Mouse (Mus musculus) heart, embryonic 13.5 days (tissue): ENCODE results near the gene Tcap. TPM values are rescaled to one million over a fixed set of nuclear protein-coding genes. Genes with fewer than 3 reads are reported as not detected.

Source experiments
- ATAC-seq: fragments of 200-750 bp; cut with Nextera tagmentation; 2 replicates; pipeline ENCODE4 v1.8.0; 2017; ENCODE audit warnings: moderate TSS enrichment; ENCODE audit not compliant: insufficient number of reproducible peaks, low FRiP score, low TSS enrichment; ENCODE audit errors: extremely low read depth
- H3K27ac ChIP-seq: fragments of 300-500 bp; sonication (generic); replicated peaks from 2 replicates; pipeline ENCODE4 v1.5.1; 2015; ENCODE audit warnings: moderate library complexity, mild to moderate bottlenecking, inconsistent platforms
- H3K27me3 ChIP-seq: fragments of 300-500 bp; sonication (generic); replicated peaks from 2 replicates; pipeline ENCODE4 v1.6.1; 2015; ENCODE audit warnings: mild to moderate bottlenecking, inconsistent platforms
- H3K36me3 ChIP-seq: fragments of 300-500 bp; sonication (generic); 2 replicates; pipeline ENCODE4 v1.6.1; 2015; ENCODE audit warnings: mild to moderate bottlenecking, inconsistent platforms
- H3K4me1 ChIP-seq: fragments of 300-500 bp; sonication (generic); 2 replicates; pipeline ENCODE4 v1.6.1; 2015; ENCODE audit warnings: inconsistent platforms
- H3K4me2 ChIP-seq: fragments of 300-500 bp; sonication (generic); 2 replicates; pipeline ENCODE4 v1.6.1; 2015; ENCODE audit warnings: inconsistent platforms, mild to moderate bottlenecking, moderate library complexity
- H3K4me3 ChIP-seq: fragments of 300-500 bp; sonication (generic); 2 replicates; pipeline ENCODE4 v1.5.1; 2015; ENCODE audit warnings: moderate library complexity, mild to moderate bottlenecking, inconsistent platforms
- H3K9ac ChIP-seq: fragments of 300-500 bp; sonication (generic); 2 replicates; pipeline ENCODE4 v1.6.1; 2015; ENCODE audit warnings: inconsistent platforms, mild to moderate bottlenecking, moderate library complexity
- H3K9me3 ChIP-seq: fragments of 300-500 bp; sonication (generic); 2 replicates; pipeline ENCODE4 v1.6.1; 2016; ENCODE audit warnings: inconsistent platforms
- WGBS: fragments of 180-500 bp; shearing (Covaris S2); methylation state at CpG from one replicate; pipeline ENCODE4 v1.1.7; 2015; ENCODE audit warnings: mixed read lengths; 5-methylcytosine and 5-hydroxymethylcytosine counted together
- polyA plus RNA-seq: library from polyadenylated mRNA; unstranded; fragments of >200 nt; fragmentation: Nextera tagmentation; extraction: Ambion mirVana; gene quantifications from 2 replicates; pipeline ENCODE4 v1.2.1, GENCODE M21; 2015

Gene Tcap
- polyA plus RNA-seq, 1 experiment from 2014 or later, result 159 TPM

GRCm38 (mm10) chr11:98414162-98414561 is 30.6 kb downstream of the Tcap start:
- Histone ChIP-seq H3K36me3 (peaks cover 19% of the 10 kb centered on the region), H3K27ac (peak overlapping the region; percentile 96), H3K4me1 (peaks cover 79% of the 10 kb centered on the region), H3K9ac (peak overlapping the region; percentile 93), H3K4me2 (peak overlapping the region; percentile 83), H3K9me3 (no peaks in the 10 kb centered on the region), H3K4me3 (peak overlapping the region; percentile 80), H3K27me3 (no peaks in the 10 kb centered on the region)
- 38% methylated on average over 2 of the region's 2 CpGs for WGBS
- ATAC-seq, result no peak

- Histone ChIP-seq H3K9me3 (no peaks in the 10 kb centered on the region), H3K4me3 (no peak overlapping the region), H3K27ac (no peak overlapping the region), H3K4me1 (peaks cover 69% of the 10 kb centered on the region), H3K9ac (peak overlapping the region; percentile 19; the same call in 1 of the 2 replicates), H3K36me3 (peaks cover 48% of the 10 kb centered on the region), H3K27me3 (no peaks in the 10 kb centered on the region), H3K4me2 (no peak overlapping the region)
- 94% methylated on average over 1 of the region's 1 CpGs for WGBS
- no peak for ATAC-seq
These were observed 33.5 kb downstream of the Tcap start for GRCm38 (mm10) chr11:98417074-98417473.

GRCm38 (mm10) chr11:98418273-98418672 is 34.7 kb downstream of the Tcap start:
- Histone ChIP-seq H3K4me3 (no peak overlapping the region), H3K4me1 (peaks cover 69% of the 10 kb centered on the region), H3K9ac (peak overlapping the region; percentile 9; the same call in 1 of the 2 replicates), H3K27ac (peak overlapping the region; percentile 25; the same call in 1 of the 2 replicates), H3K9me3 (no peaks in the 10 kb centered on the region), H3K27me3 (no peaks in the 10 kb centered on the region), H3K36me3 (peaks cover 60% of the 10 kb centered on the region), H3K4me2 (no peak overlapping the region)
- no peak for ATAC-seq
- 31% methylated on average over 6 of the region's 6 CpGs for WGBS

- Histone ChIP-seq H3K36me3 (peaks cover 67% of the 10 kb centered on the region), H3K4me2 (no peak overlapping the region), H3K27me3 (no peaks in the 10 kb centered on the region), H3K9me3 (no peaks in the 10 kb centered on the region), H3K4me3 (no peak overlapping the region), H3K27ac (peak overlapping the region; percentile 25), H3K4me1 (peaks cover 61% of the 10 kb centered on the region), H3K9ac (peak overlapping the region; percentile 9)
- no peak for ATAC-seq
- 76% methylated on average over 10 of the region's 10 CpGs for WGBS
These were observed 35.4 kb downstream of the Tcap start for GRCm38 (mm10) chr11:98418939-98419547.

- peaks cover 100% of the 10 kb centered on the region for H3K36me3 ChIP-seq
- H3K9ac ChIP-seq, result no peak overlapping the region
- no peak overlapping the region for H3K4me3 ChIP-seq
- H3K4me2 ChIP-seq, result no peak overlapping the region
- H3K27ac ChIP-seq, result no peak overlapping the region
- H3K4me1 ChIP-seq, result no peaks in the 10 kb centered on the region
- H3K27me3 ChIP-seq, result no peaks in the 10 kb centered on the region
- WGBS, result 87% methylated on average over 7 of the region's 7 CpGs
- no peak for ATAC-seq
- no peaks in the 10 kb centered on the region for H3K9me3 ChIP-seq
These were observed 43.0 kb downstream of the Tcap start for GRCm38 (mm10) chr11:98426592-98426991.

- no peak overlapping the region for H3K9ac ChIP-seq
- no peaks in the 10 kb centered on the region for H3K9me3 ChIP-seq
- 78% methylated on average over 5 of the region's 5 CpGs for WGBS
- peaks cover 100% of the 10 kb centered on the region for H3K36me3 ChIP-seq
- ATAC-seq, result no peak
- H3K4me3 ChIP-seq, result no peak overlapping the region
- no peaks in the 10 kb centered on the region for H3K4me1 ChIP-seq
- H3K27me3 ChIP-seq, result no peaks in the 10 kb centered on the region
- no peak overlapping the region for H3K4me2 ChIP-seq
- H3K27ac ChIP-seq, result no peak overlapping the region
These were observed 44.8 kb downstream of the Tcap start for GRCm38 (mm10) chr11:98428436-98428835.

- H3K27ac ChIP-seq, result no peak overlapping the region
- no peak overlapping the region for H3K4me3 ChIP-seq
- H3K9me3 ChIP-seq, result no peaks in the 10 kb centered on the region
- no peak overlapping the region for H3K9ac ChIP-seq
- H3K4me1 ChIP-seq, result no peaks in the 10 kb centered on the region
- no peak for ATAC-seq
- H3K27me3 ChIP-seq, result no peaks in the 10 kb centered on the region
- WGBS, result 69% methylated on average over 9 of the region's 9 CpGs
- H3K36me3 ChIP-seq, result peaks cover 100% of the 10 kb centered on the region
- no peak overlapping the region for H3K4me2 ChIP-seq
These were observed 48.3 kb downstream of the Tcap start for GRCm38 (mm10) chr11:98431743-98432502.

Other genes with a start within 250 kb of the Tcap start
- 10.8 and 17.2 TPM in 2 replicates for gene Fbxl20, start 233.4 kb upstream of the Tcap start, polyA plus RNA-seq
- gene Med1, start 190.5 kb upstream of the Tcap start, polyA plus RNA-seq, result 38.1 and 38.5 TPM in 2 replicates
- gene Cdk12, start 180.8 kb upstream of the Tcap start, polyA plus RNA-seq, result 5.8 and 6.3 TPM in 2 replicates
- gene Neurod2, start 54.2 kb upstream of the Tcap start, polyA plus RNA-seq, result 0.04 TPM in 1 of 2 replicates, not detected in the other
- 40.5 and 51.7 TPM in 2 replicates for gene Ppp1r1b, start 35.4 kb upstream of the Tcap start, polyA plus RNA-seq
- 37.2 and 43.4 TPM in 2 replicates for gene Stard3, start 25.4 kb upstream of the Tcap start, polyA plus RNA-seq
- 1.3 and 1.5 TPM in 2 replicates for gene Pnmt, start 2.6 kb downstream of the Tcap start, polyA plus RNA-seq
- 19.0 and 19.1 TPM in 2 replicates for gene Pgap3, start 16.7 kb downstream of the Tcap start, polyA plus RNA-seq
- gene Erbb2, start 28.7 kb downstream of the Tcap start, polyA plus RNA-seq, result 48.1 and 49.0 TPM in 2 replicates
- 93.8 and 113 TPM in 2 replicates for gene Mien1, start 55.2 kb downstream of the Tcap start, polyA plus RNA-seq
- gene Grb7, start 62.6 kb downstream of the Tcap start, polyA plus RNA-seq, result 2.2 and 2.9 TPM in 2 replicates
- 0.13 TPM in 1 of 2 replicates, not detected in the other for gene Ikzf3, start 162.2 kb downstream of the Tcap start, polyA plus RNA-seq
- 0.15 and 0.34 TPM in 2 replicates for gene Zpbp2, start 167.3 kb downstream of the Tcap start, polyA plus RNA-seq
- 63.4 and 76.8 TPM in 2 replicates for gene Ormdl3, start 203.6 kb downstream of the Tcap start, polyA plus RNA-seq
- not detected in 2 replicates for gene Lrrc3c, start 214.5 kb downstream of the Tcap start, polyA plus RNA-seq
- gene Gm12355, start 241.8 kb downstream of the Tcap start, polyA plus RNA-seq, result 0.28 and 0.55 TPM in 2 replicates
- not detected in 2 replicates for gene Gsdma3, start 242.5 kb downstream of the Tcap start, polyA plus RNA-seq